Mouse (Mus musculus) midbrain, embryonic 14.5 days (tissue): ENCODE measurements around the gene Gm42715. TPM values are rescaled to one million over a fixed set of nuclear protein-coding genes. Genes with fewer than 3 reads are reported as not detected.

Source experiments
- ATAC-seq: fragments of 200-750 bp; cut with Nextera tagmentation; 2 replicates; pipeline ENCODE4 v1.8.0; 2017; ENCODE audit warnings: moderate number of reproducible peaks, moderate library complexity; ENCODE audit not compliant: low FRiP score, low TSS enrichment
- DNase-seq: peaks from one replicate; pipeline ENCODE4 v3.0.0-alpha.2; 2015
- H3K27ac ChIP-seq: fragments of 300-500 bp; sonication (generic); replicated peaks from 2 replicates; pipeline ENCODE4 v1.5.1; 2014; ENCODE audit warnings: mild to moderate bottlenecking, low read depth, low read length, moderate library complexity
- H3K27me3 ChIP-seq: fragments of 300-500 bp; sonication (generic); 2 replicates; pipeline ENCODE4 v1.6.1; 2014; ENCODE audit warnings: low read length, control low read depth, mixed read lengths; ENCODE audit not compliant: control insufficient read depth, insufficient read depth
- H3K36me3 ChIP-seq: fragments of 300-500 bp; sonication (generic); 2 replicates; pipeline ENCODE4 v1.6.1; 2014; ENCODE audit warnings: low read length, control low read depth; ENCODE audit not compliant: control insufficient read depth, insufficient read depth
- H3K4me1 ChIP-seq: fragments of 300-500 bp; sonication (generic); 2 replicates; pipeline ENCODE4 v1.6.1; 2014; ENCODE audit warnings: mild to moderate bottlenecking, antibody characterized with exemption, low read length, control low read depth; ENCODE audit not compliant: control insufficient read depth, insufficient read depth
- H3K4me2 ChIP-seq: fragments of 300-500 bp; sonication (generic); 2 replicates; pipeline ENCODE4 v1.6.1; 2014; ENCODE audit warnings: mild to moderate bottlenecking, low read length, moderate library complexity
- H3K4me3 ChIP-seq: fragments of 300-500 bp; sonication (generic); replicated peaks from 2 replicates; pipeline ENCODE4 v1.5.1; 2014; ENCODE audit warnings: low read depth, low read length
- H3K9ac ChIP-seq: fragments of 300-500 bp; sonication (generic); replicated peaks from 2 replicates; pipeline ENCODE4 v1.6.1; 2014; ENCODE audit warnings: mild to moderate bottlenecking, low read length, moderate library complexity
- H3K9me3 ChIP-seq: fragments of 300-500 bp; sonication (generic); 2 replicates; pipeline ENCODE4 v1.6.1; 2016; ENCODE audit warnings: low read length, control low read depth, mixed read lengths; ENCODE audit not compliant: control insufficient read depth
- WGBS: fragments of 180-500 bp; shearing (Covaris S2); extraction: QIAGEN DNeasy Blood & Tissue Kit; methylation state at CpG from one replicate; pipeline ENCODE4 v1.1.7; 2014; 5-methylcytosine and 5-hydroxymethylcytosine counted together
- polyA plus RNA-seq: library from polyadenylated mRNA; unstranded; fragments of >200 nt; fragmentation: Nextera tagmentation; extraction: Ambion mirVana; gene quantifications from 2 replicates; pipeline ENCODE4 v1.2.1, GENCODE M21; 2014

The Gm42715 gene
- polyA plus RNA-seq, 1 experiment from 2014 or later: 20.8 TPM

GRCm38 (mm10) chr7:127587196-127587595, 67.8 kb downstream of the Gm42715 start:
- H3K4me3 ChIP-seq: peak overlapping the region; percentile 89; the same call in 1 of the 2 replicates
- peak overlapping the region; percentile 89 for H3K4me2 ChIP-seq
- no peak for DNase-seq
- no peak overlapping the region for H3K27ac ChIP-seq
- H3K9me3 ChIP-seq: no peaks in the 10 kb centered on the region
- ATAC-seq: no peak
- peaks cover 14% of the 10 kb centered on the region; the same call in 1 of the 2 replicates for H3K4me1 ChIP-seq
- H3K27me3 ChIP-seq: no peaks in the 10 kb centered on the region
- 82% methylated on average over 5 of the region's 5 CpGs for WGBS
- H3K36me3 ChIP-seq: peaks cover 57% of the 10 kb centered on the region
- no peak overlapping the region for H3K9ac ChIP-seq

- peak; percentile 97 for ATAC-seq
- WGBS: under 1% methylated on average over 50 of the region's 50 CpGs
- Histone ChIP-seq H3K27ac (peak within 1 kb of the TSS; percentile 76), H3K36me3 (peaks cover 57% of the 10 kb centered on the region), H3K27me3 (no peaks in the 10 kb centered on the region), H3K4me3 (peak within 1 kb of the TSS; percentile 89), H3K4me1 (peaks cover 14% of the 10 kb centered on the region; the same call in 1 of the 2 replicates), H3K4me2 (peak within 1 kb of the TSS; percentile 89), H3K9me3 (no peaks in the 10 kb centered on the region), H3K9ac (peak within 1 kb of the TSS; percentile 74)
- peak; percentile 97 for DNase-seq
Measured at GRCm38 (mm10) chr7:127588011-127588871, 68.9 kb downstream of the Gm42715 start, which contains the start of the genes Ccdc189 and Rnf40. Gene Ccdc189, minus strand, starts transcription at chr7:127588595. Gene Rnf40, plus strand, starts transcription at chr7:127588767.

GRCm38 (mm10) chr7:127588901-127589300, 69.5 kb downstream of the Gm42715 start:
- H3K36me3 ChIP-seq: peaks cover 57% of the 10 kb centered on the region
- peak overlapping the region; percentile 89 for H3K4me3 ChIP-seq
- H3K9ac ChIP-seq: peak overlapping the region; percentile 74
- H3K4me2 ChIP-seq: peak overlapping the region; percentile 89
- H3K27ac ChIP-seq: peak overlapping the region; percentile 68
- no peaks in the 10 kb centered on the region for H3K9me3 ChIP-seq
- DNase-seq (no peak), ATAC-seq (no peak)
- no peaks in the 10 kb centered on the region for H3K27me3 ChIP-seq
- peaks cover 14% of the 10 kb centered on the region; the same call in 1 of the 2 replicates for H3K4me1 ChIP-seq
- WGBS: 6% methylated on average over 29 of the region's 29 CpGs

GRCm38 (mm10) chr7:127589637-127590036, 70.3 kb downstream of the Gm42715 start:
- Histone ChIP-seq H3K36me3 (peaks cover 58% of the 10 kb centered on the region), H3K27me3 (no peaks in the 10 kb centered on the region), H3K9ac (no peak overlapping the region), H3K27ac (no peak overlapping the region), H3K4me1 (peaks cover 14% of the 10 kb centered on the region; the same call in 1 of the 2 replicates), H3K9me3 (no peaks in the 10 kb centered on the region), H3K4me2 (peak overlapping the region; percentile 89), H3K4me3 (peak overlapping the region; percentile 89)
- no peak for DNase-seq
- no peak for ATAC-seq
- WGBS: 92% methylated on average over 9 of the region's 9 CpGs

- H3K9me3 ChIP-seq: no peaks in the 10 kb centered on the region
- H3K27me3 ChIP-seq: no peaks in the 10 kb centered on the region
- no peak overlapping the region for H3K4me3 ChIP-seq
- WGBS: 95% methylated on average over 10 of the region's 10 CpGs
- DNase-seq: no peak
- no peak overlapping the region for H3K27ac ChIP-seq
- no peak overlapping the region for H3K9ac ChIP-seq
- no peak for ATAC-seq
- no peak overlapping the region for H3K4me2 ChIP-seq
- peaks cover 14% of the 10 kb centered on the region; the same call in 1 of the 2 replicates for H3K4me1 ChIP-seq
- H3K36me3 ChIP-seq: peaks cover 66% of the 10 kb centered on the region
Measured at GRCm38 (mm10) chr7:127591108-127591507, 71.7 kb downstream of the Gm42715 start.

- no peak overlapping the region for H3K27ac ChIP-seq
- no peak overlapping the region for H3K9ac ChIP-seq
- no peak overlapping the region for H3K4me3 ChIP-seq
- H3K4me2 ChIP-seq: no peak overlapping the region
- peaks cover 81% of the 10 kb centered on the region for H3K36me3 ChIP-seq
- H3K4me1 ChIP-seq: peaks cover 10% of the 10 kb centered on the region; the same call in 1 of the 2 replicates
- no peaks in the 10 kb centered on the region for H3K9me3 ChIP-seq
- no peaks in the 10 kb centered on the region for H3K27me3 ChIP-seq
- 92% methylated on average over 14 of the region's 14 CpGs for WGBS
- ATAC-seq (no peak), DNase-seq (no peak)
Measured at GRCm38 (mm10) chr7:127592575-127592974, 73.2 kb downstream of the Gm42715 start.

GRCm38 (mm10) chr7:127596747-127597146, 77.4 kb downstream of the Gm42715 start:
- no peaks in the 10 kb centered on the region for H3K27me3 ChIP-seq
- no peak overlapping the region for H3K4me2 ChIP-seq
- ATAC-seq (no peak), DNase-seq (no peak)
- no peaks in the 10 kb centered on the region for H3K4me1 ChIP-seq
- H3K36me3 ChIP-seq: peaks cover 100% of the 10 kb centered on the region
- no peaks in the 10 kb centered on the region for H3K9me3 ChIP-seq
- 94% methylated on average over 17 of the region's 17 CpGs for WGBS
- no peak overlapping the region for H3K27ac ChIP-seq
- H3K9ac ChIP-seq: no peak overlapping the region
- no peak overlapping the region for H3K4me3 ChIP-seq

GRCm38 (mm10) chr7:127600612-127601011, 81.2 kb downstream of the Gm42715 start:
- Histone ChIP-seq H3K27ac (no peak overlapping the region), H3K9ac (no peak overlapping the region), H3K36me3 (peaks cover 95% of the 10 kb centered on the region), H3K4me2 (no peak overlapping the region), H3K4me3 (no peak overlapping the region), H3K9me3 (no peaks in the 10 kb centered on the region), H3K27me3 (no peaks in the 10 kb centered on the region), H3K4me1 (no peaks in the 10 kb centered on the region)
- no peak for DNase-seq
- WGBS: 94% methylated on average over 7 of the region's 7 CpGs
- ATAC-seq: no peak
